Mouse (Mus musculus) liver, adult 2 months (tissue): Measurements from ENCODE around the gene Cdk4. TPM values are rescaled to one million over a fixed set of nuclear protein-coding genes. Genes with fewer than 3 reads are reported as not detected.

ENCODE experiments used
- DNase-seq: peaks from one replicate; pipeline ENCODE4 v3.0.0-alpha.2; 2011; ENCODE audit warnings: low read depth, low spot score; ENCODE audit errors: extremely low read depth
- H3K27ac ChIP-seq: fragments of 200-500 bp; replicated peaks from 2 replicates; pipeline ENCODE4 v1.5.1; 2012; ENCODE audit warnings: low read depth, mild to moderate bottlenecking, control low read depth, inconsistent platforms, low read length; ENCODE audit not compliant: insufficient read depth
- H3K27me3 ChIP-seq: fragments of 200-500 bp; 2 replicates; pipeline ENCODE4 v1.6.1; 2012; ENCODE audit warnings: mild to moderate bottlenecking, moderate library complexity, low read length, inconsistent platforms; ENCODE audit not compliant: control insufficient read depth, insufficient read depth
- H3K36me3 ChIP-seq: fragments of 200-500 bp; 2 replicates; pipeline ENCODE4 v1.6.1; 2012; ENCODE audit warnings: low read length, inconsistent platforms; ENCODE audit not compliant: control insufficient read depth, insufficient read depth
- H3K4me1 ChIP-seq: fragments of 200-500 bp; 2 replicates; pipeline ENCODE4 v1.6.1; 2011; ENCODE audit warnings: low read length; ENCODE audit not compliant: control insufficient read depth, insufficient read depth
- H3K4me3 ChIP-seq: fragments of 200-500 bp; 2 replicates; pipeline ENCODE4 v1.5.1; 2011; ENCODE audit warnings: low read depth, mild to moderate bottlenecking, control low read depth, low read length, moderate library complexity; ENCODE audit not compliant: insufficient read depth
- H3K79me2 ChIP-seq: fragments of 200-500 bp; 2 replicates; pipeline ENCODE4 v1.6.1; 2012; ENCODE audit warnings: inconsistent platforms, mild to moderate bottlenecking, low read length, moderate library complexity; ENCODE audit not compliant: control insufficient read depth, insufficient read depth
- H3K9ac ChIP-seq: fragments of 200-500 bp; 2 replicates; pipeline ENCODE4 v1.6.1; 2012; ENCODE audit warnings: low read depth, mild to moderate bottlenecking, control low read depth, inconsistent platforms, low read length
- CTCF ChIP-seq: fragments of 200-500 bp; IDR thresholded peaks from 2 replicates; pipeline ENCODE4 v1.5.1; 2011; ENCODE audit warnings: low read depth, low read length, control low read depth
- POLR2A ChIP-seq: fragments of 200-500 bp; IDR thresholded peaks from 2 replicates; pipeline ENCODE4 v1.6.1; 2011; ENCODE audit warnings: low read length, control low read depth; ENCODE audit not compliant: insufficient read depth; ENCODE audit errors: extremely low read depth
- WGBS: fragments of 180-500 bp; shearing (Covaris S2); methylation state at CpG from one replicate; pipeline ENCODE4 v1.1.7; 2018; 5-methylcytosine and 5-hydroxymethylcytosine counted together
- polyA plus RNA-seq: library from polyadenylated mRNA; depleted of rRNA; stranded (reverse); fragments of >200 nt; gene quantifications from 2 replicates; pipeline ENCODE4 v1.2.3, GENCODE M21; 2012
- total RNA-seq: library from RNA; depleted of rRNA; stranded (reverse); fragments of >200 nt; gene quantifications from 2 replicates; pipeline ENCODE4 v1.2.3, GENCODE M21; 2014

The Cdk4 gene
- total and polyA plus RNA-seq, 2 experiments = 37.9 to 58.7 TPM

- 88% methylated on average over 1 of the region's 1 CpGs for WGBS
- peaks cover 12% of the 10 kb centered on the region; the same call in 1 of the 2 replicates for H3K4me1 ChIP-seq
- no peak overlapping the region for H3K4me3 ChIP-seq
- H3K9ac ChIP-seq = no peak overlapping the region
- no peaks in the 10 kb centered on the region for H3K36me3 ChIP-seq
- no peaks in the 10 kb centered on the region; the same call in 1 of the 2 replicates for H3K79me2 ChIP-seq
- no peak overlapping the region for H3K27ac ChIP-seq
- no peak for DNase-seq
- H3K27me3 ChIP-seq = no peaks in the 10 kb centered on the region
- no peak for TF ChIP-seq POLR2A
- no peak for TF ChIP-seq CTCF
Observed at GRCm38 (mm10) chr10:127073981-127074380, 10.6 kb downstream of the Cdk4 start.

DNA sequence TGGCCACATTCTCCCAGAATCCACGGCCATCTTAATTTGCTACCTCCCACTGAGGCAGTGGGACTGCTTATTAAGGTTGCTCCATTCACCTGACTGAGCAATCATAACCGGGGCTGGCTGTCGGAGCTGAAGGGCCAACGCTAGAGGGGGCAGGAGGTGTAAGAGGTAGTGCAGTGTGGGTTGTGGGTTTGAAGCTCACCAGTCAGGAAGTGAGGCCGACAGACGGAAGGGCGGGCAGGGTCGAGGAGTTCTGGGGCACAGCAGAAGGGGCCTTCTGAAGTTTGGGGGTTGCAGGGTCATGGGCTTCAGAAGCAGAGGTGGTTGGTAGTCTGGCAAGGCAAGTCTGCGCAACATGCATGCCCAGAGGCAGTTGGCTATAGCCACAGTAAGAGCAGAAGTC is 11.7 kb downstream of the Cdk4 start, which contains the start of gene Agap2:
Gene Agap2, plus strand, starts transcription at position 205 of the 400 bp plus-strand sequence.
- H3K9ac ChIP-seq = no peak within 1 kb of the TSS
- no peak for TF ChIP-seq POLR2A
- peak; percentile 17; the same call in 1 of the 2 replicates for TF ChIP-seq CTCF
- H3K79me2 ChIP-seq = no peaks in the 10 kb centered on the region; the same call in 1 of the 2 replicates
- H3K27ac ChIP-seq = no peak within 1 kb of the TSS
- no peaks in the 10 kb centered on the region for H3K36me3 ChIP-seq
- DNase-seq = no peak
- H3K4me1 ChIP-seq = peaks cover 13% of the 10 kb centered on the region; the same call in 1 of the 2 replicates
- WGBS = 77% methylated on average over 9 of the region's 9 CpGs
- H3K27me3 ChIP-seq = no peaks in the 10 kb centered on the region
- H3K4me3 ChIP-seq = no peak within 1 kb of the TSS; the same call in 1 of the 2 replicates

DNA sequence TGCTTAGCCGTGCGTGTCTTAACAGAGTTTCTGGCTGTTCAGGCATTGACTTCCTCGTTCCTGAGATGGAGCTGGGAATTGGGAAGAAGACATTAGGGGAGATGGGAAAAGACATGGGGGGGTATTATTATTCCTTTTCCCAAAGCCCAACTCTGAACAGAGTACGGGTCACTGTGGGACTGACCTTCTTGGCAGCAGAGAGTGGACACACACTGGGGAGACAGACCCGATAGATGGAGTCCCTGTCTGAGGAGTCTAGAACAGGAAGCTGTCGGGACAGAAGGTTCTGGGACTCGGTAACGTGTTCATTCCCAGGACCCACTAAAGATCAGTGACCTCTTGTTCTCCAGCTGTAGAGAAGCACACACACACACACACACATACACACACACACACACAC is 12.3 kb downstream of the Cdk4 start:
- peaks cover 15% of the 10 kb centered on the region for H3K4me1 ChIP-seq
- H3K36me3 ChIP-seq = no peaks in the 10 kb centered on the region
- H3K9ac ChIP-seq = no peak overlapping the region
- TF ChIP-seq CTCF (no peak), POLR2A (no peak)
- no peak overlapping the region for H3K4me3 ChIP-seq
- whole genome bisulfite sequencing = 73% methylated on average over 8 of the region's 8 CpGs
- H3K27me3 ChIP-seq = no peaks in the 10 kb centered on the region
- no peak for DNase-seq
- no peaks in the 10 kb centered on the region; the same call in 1 of the 2 replicates for H3K79me2 ChIP-seq
- H3K27ac ChIP-seq = no peak overlapping the region

- Histone ChIP-seq H3K4me1 (peaks cover 17% of the 10 kb centered on the region), H3K27me3 (no peaks in the 10 kb centered on the region), H3K79me2 (no peaks in the 10 kb centered on the region; the same call in 1 of the 2 replicates), H3K36me3 (no peaks in the 10 kb centered on the region), H3K4me3 (no peak overlapping the region; the same call in 1 of the 2 replicates), H3K27ac (no peak overlapping the region), H3K9ac (no peak overlapping the region)
- DNase-seq = no peak
- TF ChIP-seq POLR2A (no peak), CTCF (no peak)
- WGBS = 83% methylated on average over 4 of the region's 4 CpGs
Observed at GRCm38 (mm10) chr10:127076082-127076481, 12.7 kb downstream of the Cdk4 start.

- H3K27me3 ChIP-seq = no peaks in the 10 kb centered on the region
- WGBS = 60% methylated on average over 10 of the region's 10 CpGs
- no peak overlapping the region for H3K27ac ChIP-seq
- peaks cover 21% of the 10 kb centered on the region for H3K4me1 ChIP-seq
- no peaks in the 10 kb centered on the region; the same call in 1 of the 2 replicates for H3K79me2 ChIP-seq
- no peak overlapping the region for H3K4me3 ChIP-seq
- no peak overlapping the region for H3K9ac ChIP-seq
- DNase-seq = no peak
- TF ChIP-seq POLR2A = no peak
- TF ChIP-seq CTCF = no peak
- H3K36me3 ChIP-seq = no peaks in the 10 kb centered on the region
Observed at GRCm38 (mm10) chr10:127077515-127077914, 14.2 kb downstream of the Cdk4 start.

DNA sequence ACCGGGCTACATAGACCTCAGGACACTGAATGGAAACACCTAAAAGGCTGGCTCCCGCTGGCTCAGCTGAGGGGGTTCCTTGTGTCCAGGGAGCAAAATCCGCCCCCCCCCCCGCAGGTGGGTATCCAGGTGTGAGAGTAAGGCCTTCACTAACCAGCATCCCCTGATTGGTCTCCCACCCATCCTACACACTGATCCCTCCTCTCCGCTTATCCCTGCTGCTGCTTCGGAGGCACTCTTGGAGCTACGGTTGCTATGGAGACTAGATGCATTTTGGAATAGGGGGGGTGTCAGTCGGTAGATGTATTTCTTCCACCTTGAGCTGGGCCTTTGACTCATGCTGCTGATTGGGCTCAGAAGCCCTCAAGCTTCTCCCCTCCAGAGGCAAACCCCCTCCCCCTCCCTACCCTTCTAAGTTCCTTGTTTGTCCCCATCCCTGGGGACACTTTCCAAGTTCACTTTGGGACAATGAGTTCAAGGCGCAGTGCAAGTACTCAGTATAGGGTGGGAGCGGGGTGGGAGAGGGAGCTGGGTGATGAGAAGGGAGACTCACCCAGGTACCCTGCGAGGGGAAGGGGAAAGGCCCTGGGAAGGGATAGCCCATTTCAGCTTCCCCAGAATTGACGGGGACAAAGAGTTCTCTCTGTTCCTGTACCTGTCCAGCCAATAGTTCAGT is 14.8 kb downstream of the Cdk4 start:
- 38% methylated on average over 12 of the region's 12 CpGs for WGBS
- no peak overlapping the region for H3K4me3 ChIP-seq

More for the DNA sequence above, 14.8 kb downstream of the Cdk4 start:
- TF ChIP-seq CTCF (no peak), POLR2A (no peak)
- DNase-seq = no peak
- H3K4me1 ChIP-seq = peaks cover 27% of the 10 kb centered on the region
- H3K79me2 ChIP-seq = no peaks in the 10 kb centered on the region; the same call in 1 of the 2 replicates
- no peak overlapping the region for H3K9ac ChIP-seq
- no peaks in the 10 kb centered on the region for H3K27me3 ChIP-seq
- no peak overlapping the region for H3K27ac ChIP-seq
- H3K36me3 ChIP-seq = no peaks in the 10 kb centered on the region
